Mouse (Mus musculus) right cerebral cortex, postnatal 10 days (tissue): ENCODE measurements around the gene 1700025G04Rik.

Source experiments
- DNase-seq, 2 experiments: peaks; one replicate each; pipeline ENCODE4 v3.0.0; 2021; ENCODE audit warnings: low spot score in 2 of 2

1700025G04Rik gene

DNA sequence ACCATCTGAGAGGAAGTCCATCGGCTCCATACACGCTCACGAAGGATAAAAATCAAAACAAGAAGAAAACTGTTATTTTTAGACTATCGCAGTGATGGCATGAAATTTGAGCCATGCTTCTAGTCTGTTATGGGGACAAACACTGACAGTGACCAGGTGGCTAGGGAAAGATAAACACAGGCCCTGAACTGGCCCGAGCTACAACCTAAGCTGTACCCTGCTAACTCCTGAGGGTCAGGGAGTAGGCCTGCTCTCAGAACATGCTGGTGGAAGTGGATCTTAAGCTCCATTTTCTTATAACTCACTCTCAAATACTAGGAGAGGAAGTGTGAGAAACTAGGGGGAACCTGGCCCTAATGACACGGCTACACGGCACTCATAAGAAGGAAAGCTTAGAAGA, 126.7 kb downstream of the 1700025G04Rik start:
- DNase-seq: no peak

DNA sequence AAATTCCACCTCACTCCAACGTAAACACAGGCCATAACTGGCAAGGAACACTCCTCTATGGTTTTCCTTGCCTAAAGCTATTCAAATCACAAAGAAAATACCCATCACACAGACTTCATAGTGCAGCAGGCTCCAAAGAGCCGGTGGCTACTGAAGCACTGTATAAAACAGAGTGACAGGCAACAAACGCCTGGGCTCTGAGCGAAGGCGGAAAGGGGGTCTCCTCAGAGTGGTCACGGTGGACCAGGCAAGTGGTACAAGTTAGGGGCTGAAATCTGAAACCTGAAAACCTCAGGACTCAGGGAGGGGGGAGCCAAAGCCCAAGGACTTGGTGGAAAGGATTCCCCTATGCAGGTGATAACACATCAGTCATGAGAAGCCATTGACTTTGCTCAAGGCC, 127.8 kb downstream of the 1700025G04Rik start:
- no peak for DNase-seq

DNA sequence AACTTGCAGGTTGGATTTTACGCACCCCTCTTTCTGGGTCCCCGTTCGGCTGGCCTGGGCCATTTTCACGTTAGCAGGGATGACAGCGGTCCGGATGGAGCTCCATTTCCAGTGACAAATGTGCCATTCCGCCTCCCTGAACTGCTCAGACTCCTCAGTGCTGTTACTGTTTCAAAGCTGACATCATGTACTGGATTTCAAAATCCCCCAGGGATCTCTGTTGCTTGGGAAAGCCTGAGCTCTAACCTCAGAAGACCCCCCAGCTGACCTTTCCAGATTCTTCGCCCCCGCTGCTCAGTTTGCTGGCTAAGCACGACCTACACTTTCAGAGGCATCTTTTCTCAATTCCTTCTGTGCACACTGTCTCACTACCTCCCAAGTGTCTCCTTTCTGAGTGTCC, 128.7 kb downstream of the 1700025G04Rik start:
- DNase-seq: no peak

DNA sequence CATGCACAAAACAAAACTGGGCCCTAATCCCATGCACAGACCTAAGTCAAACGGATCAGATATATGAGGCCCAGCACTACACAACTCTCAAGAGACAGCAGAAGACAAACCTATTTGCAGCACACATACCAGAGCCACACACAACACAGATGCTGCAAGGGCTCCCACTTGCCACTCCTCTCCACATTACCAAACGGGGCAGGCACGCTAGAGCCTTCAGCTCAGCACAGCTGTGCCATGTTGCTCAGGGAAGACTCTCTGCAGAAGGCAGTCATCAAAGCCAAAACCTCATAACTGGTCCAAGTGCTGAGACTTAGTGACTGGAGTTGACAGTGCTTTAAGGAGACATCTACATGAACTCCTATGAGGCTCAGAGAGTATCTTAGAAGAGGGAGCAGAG, 130.9 kb downstream of the 1700025G04Rik start:
- no peak for DNase-seq

DNA sequence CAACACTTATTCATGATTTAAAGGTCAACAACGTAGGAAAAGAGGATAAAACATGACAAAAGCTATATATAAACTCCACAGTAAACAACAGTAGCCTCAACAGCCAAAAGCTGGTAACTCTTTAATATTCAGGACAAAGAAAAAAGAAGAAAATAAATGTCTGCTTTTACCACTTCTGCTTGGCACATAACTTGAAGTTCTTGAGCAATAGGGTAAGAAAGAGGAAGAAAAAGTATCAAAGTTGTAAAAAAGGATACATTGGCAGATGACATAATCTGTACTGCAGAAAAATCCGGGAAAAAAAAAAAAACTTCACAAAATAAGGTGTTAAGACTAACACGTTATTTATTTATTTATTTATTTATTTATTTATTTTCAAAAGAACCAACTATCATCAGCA, 131.5 kb downstream of the 1700025G04Rik start:
- no peak for DNase-seq

DNA sequence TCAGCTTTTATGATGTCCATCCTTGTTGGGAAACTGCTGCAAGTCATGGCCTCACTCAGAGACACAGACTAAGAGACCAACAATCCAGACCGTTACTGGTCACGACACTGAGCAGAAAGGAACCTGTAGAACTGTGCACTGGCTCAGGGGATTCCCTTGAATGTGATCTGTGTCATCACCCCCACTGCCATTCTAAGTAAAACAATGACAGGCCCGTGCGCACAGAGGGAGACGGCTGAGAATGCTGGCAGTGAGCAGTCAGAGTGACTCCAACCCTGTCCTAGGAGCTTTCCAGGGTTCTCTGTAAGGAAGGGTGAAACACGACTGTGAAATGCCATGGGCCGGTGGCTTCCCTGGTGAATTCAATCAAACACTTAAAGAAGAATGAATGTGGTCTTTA, 132.3 kb downstream of the 1700025G04Rik start:
- no peak for DNase-seq

DNA sequence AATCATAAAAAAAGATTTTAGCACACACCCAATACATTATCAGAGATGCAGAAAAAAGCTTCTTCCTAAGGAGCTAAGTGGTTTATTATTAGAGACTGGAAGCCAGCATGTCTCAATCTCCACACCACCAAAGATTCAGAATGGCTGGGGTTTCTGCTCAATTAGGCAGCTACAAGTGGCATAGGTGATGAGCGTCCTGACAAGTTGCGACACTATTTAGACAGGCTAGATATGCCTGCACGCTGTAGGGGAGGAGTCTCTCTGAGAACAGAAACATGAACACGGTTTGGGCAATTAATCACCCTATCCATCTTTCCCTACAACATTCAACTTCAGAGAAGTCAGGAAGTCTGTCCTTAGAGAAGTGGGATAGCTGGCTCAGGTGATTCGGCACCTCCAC, 134.1 kb downstream of the 1700025G04Rik start:
- no peak for DNase-seq

DNA sequence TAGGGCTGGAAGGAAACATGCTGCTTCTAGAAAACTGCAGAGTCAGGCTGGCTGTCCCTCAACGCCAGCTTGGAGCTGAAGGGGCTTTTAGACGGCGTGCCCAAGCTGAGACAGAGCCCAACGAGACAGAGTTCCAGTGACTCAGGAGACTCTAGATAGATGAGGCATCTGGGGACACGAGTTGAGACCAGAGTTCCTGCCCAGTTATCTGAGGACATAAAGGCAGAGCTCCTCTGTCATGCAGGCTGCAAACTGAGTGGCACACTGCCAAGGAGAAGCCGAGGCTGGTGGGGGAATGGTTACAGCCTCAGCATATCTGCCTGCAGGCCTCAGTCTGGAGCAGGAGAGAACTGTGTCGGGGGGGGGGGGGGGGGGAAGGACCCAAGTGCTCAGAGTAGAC, 136.4 kb downstream of the 1700025G04Rik start:
- peak; percentile 84 to 85 for DNase-seq

DNA sequence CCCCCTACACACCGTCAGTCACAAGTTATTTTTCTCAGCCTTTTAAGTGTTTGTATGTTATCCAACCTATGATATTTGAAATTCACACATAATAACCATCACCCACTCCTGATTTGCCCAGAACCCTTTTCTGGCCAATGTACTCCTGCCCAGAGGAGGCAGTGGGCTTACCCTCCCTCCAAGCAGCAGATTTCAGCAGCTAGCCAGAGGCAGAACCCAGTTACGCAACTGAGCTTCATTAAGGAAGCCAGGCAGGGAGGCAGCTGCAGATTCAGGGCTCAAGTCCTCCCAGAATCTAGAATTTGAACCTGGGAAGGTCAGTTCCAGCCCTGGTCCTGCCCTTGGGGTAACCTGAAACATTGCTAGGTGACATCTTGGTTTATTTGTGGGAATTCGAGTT, 141.9 kb downstream of the 1700025G04Rik start:
- DNase-seq: no peak

DNA sequence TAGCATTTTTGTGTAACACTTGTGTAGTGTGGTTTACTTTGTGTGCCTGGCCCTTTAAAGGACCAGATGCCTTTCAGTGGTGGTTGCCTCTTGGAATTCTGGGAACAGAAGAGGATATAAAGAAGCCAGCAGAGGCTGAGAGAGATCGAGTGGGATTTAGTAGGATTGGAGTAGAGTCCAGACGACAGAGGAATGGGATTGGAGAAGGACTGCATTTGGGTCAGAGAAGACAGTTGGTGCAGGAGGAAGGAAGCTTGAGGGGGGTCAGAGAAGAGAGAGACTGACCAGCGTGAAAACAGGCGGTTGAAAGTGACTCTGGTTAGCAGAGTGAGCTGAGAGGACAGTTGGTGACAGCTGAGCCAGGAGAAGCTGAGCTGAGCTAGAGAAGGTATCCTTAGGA, 142.4 kb downstream of the 1700025G04Rik start:
- no peak for DNase-seq

DNA sequence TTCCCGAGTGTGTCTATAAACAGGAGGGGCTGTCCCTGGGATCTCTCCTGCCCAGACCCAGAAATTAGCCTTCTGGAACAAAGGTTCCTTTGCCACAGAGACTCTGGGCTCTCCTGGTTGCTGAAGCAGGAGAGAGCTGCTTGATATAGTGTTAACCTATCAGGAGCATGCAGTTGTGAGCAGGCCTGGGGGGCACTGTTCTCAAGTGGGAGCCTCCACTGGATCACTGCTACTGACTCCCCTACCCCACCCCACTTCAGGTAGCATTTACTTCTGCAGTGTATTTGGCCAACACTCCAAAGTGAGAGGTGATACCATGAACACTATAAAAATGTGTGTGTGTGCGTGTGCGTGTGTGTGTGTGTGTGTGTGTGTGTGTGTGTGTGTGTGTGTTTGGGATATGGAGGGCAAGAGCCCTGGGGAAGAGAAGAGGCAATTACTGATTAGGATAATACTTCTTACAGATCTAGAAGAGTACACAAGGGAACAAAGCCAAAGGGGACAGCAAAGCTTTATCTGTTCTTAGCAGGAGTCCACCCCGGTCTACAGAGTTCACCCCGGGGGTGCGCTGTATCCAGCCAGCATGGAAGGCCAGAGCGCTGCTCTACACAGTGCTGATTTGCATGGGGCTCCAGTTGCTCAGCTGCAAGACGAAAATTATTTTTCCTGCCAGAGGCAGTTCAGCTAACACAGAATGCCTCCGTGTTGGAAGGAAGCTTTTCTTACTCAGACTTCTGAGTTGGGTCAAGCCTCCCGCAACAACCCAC, 145.3 kb downstream of the 1700025G04Rik start:
- DNase-seq: peak; percentile 42 to 45

DNA sequence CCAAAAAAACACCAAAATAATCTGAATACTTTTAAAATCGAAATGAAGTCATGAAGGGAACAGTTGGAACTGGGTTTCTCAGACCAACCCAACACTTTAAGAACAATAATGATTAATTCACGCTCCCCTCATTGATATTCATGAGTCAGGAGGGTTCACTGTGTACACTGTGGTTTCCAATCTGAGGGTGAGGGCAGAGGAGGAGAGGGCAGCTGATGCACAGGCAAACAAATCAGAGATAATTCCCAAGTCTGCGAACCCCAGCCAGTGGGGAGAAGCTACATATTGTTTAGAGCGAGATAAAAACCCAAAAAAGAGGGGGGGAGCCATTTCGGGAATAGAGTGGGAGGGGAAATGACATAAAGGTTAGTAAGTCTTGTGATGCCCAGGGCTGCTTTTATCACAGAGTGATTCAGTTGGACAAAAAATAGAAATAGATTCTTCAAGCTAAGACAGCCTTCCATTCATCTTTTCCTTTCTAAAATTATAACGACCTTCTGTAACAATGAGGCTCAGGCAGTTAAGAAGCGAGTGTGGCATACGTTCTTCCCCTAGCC, 146.2 kb downstream of the 1700025G04Rik start:
- no peak for DNase-seq

DNA sequence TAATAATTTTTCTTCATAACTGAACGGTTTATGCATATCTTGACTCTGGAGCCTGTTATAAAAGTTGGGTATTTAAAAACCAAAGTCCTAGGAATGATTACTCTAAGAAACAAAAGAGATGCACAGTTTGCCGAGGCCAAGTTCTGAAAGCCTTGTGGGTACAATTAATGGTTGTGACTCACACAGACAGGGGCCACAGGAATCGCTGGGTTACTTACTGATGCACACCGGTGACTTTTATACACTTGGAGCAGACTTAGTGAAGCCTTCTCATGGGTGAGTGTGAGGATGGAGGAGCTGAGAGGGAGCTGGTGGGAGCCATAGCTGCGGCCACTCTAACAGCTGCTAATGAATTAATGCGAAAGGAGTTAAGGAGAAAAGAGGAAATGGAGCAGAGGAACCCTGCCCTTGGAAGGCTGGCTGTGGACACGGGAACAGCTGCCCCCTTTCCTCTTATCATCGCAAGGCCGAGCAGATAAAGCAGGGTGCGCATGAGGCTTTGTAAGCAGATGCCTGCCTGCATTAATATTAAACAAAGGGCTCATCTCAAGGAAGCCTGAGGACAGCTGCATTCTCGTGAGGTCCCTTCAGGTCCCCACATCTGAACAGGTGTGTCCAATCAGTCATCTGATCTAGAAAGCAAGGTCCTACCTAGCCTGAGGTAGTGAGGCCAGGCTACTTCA, 146.8 kb downstream of the 1700025G04Rik start:
- no peak for DNase-seq

DNA sequence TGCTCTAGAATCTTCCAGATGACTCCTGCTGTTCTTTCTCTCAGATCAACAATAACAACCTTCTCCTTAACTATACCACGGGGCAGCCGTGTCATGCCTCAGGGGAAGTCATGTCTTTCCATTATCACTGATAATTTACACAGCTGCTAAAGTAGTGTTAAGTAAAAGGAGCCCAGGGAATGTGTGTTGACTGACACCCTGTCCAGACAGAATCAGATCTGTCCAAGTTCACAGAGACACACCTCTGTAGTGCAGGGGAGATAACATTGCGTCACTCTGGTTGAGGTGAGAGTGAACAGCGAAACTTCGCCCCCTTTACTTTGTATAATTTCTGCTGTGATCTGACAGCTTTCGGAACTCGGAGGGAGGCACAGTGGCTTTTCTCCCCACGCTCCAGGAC, 149.9 kb downstream of the 1700025G04Rik start:
- DNase-seq: no peak

DNA sequence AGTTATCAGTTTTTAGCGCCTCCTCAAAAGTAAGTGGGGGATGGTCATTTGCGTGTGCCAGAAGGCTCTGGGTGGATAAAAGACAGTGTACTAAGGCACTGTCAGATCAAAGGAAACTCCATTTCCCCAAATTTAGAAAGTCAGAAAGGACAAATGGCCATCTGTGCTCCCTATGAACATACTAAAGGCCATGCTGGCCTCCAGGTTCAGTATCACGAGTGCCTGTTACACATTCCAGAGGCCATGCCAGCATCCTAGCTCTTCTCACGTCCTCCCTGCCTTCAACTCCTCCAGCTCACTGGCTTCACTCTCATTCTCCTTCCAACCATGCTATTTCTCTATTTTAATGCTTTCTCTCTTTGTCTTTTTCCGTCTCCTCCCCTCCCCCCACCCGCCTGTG, 150.4 kb downstream of the 1700025G04Rik start:
- DNase-seq: no peak

DNA sequence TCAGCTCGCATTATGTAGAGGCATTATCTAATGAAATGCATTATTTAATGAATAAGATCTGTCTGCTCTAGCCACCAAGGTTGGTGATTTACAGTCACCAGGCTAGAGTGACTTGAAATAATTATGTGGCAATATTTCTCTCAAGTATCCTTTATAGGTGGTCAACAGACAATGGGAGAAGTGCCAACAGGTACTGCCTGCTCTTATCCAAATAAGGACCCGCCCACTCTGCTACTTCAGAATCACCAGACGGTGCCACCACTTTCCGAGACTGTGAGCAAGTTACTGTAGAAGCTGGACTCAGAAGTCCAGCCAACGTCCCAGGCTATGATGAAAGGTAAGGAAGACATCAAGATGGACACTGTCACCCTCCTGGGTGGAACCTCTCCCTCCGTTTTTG, 156.3 kb downstream of the 1700025G04Rik start:
- DNase-seq: no peak

DNA sequence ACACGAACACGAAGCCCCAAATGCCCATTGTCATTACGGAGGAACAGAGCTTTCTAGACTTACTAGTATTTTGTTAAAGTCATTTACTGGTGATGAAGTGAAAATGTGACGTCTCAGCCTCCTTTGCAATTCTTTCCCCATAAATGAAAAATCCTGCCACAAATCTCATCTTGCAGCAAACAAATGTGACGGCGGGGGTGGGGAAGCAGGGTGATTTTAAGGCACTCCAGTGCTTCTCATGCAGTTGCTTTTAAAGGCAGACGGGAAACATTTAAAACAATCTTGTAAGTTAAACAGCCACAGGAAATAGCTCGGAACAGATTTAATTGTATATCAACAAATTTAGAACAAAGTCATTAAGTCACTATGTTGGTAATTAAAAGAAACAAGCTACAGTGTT, 163.1 kb downstream of the 1700025G04Rik start:
- DNase-seq: no peak

DNA sequence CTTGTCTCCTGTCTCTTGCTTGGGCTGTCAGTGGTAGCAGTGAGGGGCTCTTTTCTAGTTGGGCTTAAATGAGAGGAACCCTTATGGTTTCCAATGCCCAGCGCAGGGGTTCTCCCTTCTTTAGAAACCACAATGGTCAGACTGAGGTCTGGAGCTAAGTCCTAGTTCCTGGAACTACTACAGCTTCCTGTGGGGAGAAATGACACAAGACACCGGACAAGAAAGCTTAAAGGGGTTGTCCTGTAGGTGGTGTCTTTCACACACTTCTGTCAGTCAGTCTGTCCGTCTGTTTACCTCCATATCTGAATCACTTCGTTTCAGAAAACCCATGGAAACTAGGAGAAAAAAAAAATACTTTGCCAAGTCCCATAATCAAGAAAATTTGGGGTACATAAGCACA, 163.8 kb downstream of the 1700025G04Rik start:
- no peak for DNase-seq

DNA sequence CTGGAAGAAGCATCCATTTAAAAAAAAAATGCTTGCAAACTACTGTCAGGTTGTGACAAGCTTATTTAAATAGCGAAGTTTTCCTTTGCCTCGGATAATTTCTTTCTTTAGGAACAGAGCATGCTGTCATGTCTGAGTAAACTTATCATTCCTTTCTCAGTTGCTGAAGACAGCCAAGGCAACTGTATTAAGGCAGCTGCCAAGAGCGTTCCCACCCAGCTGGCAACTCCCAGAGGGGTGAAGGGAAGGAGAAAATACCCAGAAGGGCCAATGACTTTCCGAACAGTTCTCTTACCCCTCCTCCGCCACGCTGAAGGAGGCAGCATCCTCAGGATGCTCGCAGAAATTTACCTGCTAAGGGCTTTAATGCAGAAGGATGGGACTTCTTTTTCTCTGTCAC, 164.2 kb downstream of the 1700025G04Rik start:
- DNase-seq: peak; percentile 54 to 65

DNA sequence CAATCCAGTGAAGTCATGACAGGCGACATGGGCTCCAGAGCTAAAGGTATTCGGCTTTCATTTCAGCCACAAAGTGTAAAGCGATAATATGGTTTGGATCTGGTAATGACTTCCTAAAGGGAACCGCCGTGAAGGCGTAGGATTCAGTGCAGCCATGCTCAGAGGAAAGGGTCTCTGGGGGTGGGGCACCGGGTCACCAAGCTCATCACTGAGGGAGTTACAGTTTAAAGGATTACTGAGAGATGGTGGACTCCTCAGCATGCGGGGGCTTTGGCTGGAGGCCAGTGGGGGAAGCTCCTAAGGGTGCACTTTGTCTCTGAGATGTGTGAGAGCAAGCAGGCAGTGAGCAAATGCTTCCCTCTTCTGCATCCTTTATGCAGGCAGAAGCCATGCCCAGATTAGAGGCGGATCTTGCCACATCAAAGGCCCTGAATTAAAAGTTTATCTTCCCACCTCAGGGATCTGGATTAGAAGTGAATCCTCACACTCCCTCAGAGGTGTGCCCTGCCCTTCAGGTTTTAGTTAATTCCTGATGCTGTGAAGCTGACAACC, 171.0 kb downstream of the 1700025G04Rik start:
- DNase-seq: peak in 1 of 2 experiments; percentile 31

DNA sequence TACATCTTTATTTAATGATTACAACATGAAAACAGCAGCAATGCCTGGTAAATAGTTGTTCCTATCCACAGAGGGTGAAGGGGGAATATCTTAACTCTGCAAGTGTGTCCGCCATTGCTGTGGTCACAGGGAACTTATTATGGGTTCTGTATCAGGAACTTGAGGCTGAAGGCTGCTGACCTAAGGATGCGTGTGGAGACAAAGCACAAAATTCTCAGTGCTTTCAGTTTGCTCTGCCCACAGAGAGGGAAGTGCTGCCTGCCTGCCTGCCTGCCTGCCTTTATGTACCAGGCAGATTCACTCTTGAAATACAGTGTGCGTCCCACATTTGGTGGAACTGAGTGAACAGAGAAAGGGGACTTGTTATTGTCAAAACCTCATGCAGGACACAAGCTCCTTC, 172.2 kb downstream of the 1700025G04Rik start:
- DNase-seq: no peak

DNA sequence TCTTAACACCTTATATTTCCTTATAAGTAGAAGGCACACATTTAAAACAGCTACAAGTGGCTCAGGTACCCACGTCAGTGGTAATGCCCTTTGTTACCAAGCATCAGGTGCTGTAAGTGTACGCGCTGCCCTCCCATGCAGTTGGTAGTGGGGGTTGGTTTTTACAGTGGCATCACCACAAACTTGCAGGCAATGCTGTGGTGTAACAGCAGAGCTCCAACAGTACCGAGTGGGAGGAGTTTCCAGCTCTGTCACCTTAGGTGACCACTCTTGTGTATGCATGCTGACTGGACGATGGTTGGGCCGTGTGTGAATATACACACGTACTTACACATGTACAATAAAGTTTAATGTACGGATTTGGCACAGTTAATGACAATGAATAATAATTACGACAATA, 175.4 kb downstream of the 1700025G04Rik start:
- no peak for DNase-seq

DNA sequence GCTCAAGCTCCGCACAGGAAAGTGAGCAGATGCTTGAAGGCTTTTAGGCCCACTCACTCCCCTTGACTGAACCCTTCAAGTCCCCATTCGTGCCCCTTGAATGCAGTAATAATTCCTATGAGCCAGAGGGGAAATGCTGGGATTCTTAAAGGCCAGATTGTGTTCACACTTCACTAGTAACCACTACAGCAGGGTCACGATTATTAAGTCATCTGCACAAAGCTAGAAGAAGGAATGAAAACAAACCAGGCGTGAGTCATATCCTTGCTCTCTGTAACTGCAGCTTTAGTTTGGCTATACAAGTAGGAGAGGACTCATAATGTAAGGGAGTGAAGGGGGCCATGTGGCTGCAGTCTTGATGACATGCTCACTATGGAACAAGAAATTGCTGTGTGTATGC, 182.9 kb downstream of the 1700025G04Rik start:
- no peak for DNase-seq
